Comparison of ENCODE assay signal across 9 mouse cellular contexts in genomic region chr7:103942730-103943129, GRCm38 (mm10). TPM values are rescaled to one million over a fixed set of nuclear protein-coding genes. Genes with fewer than 3 reads are reported as not detected.
DNase-seq lines count a peak whose midpoint lies in the region; ATAC-seq and TF ChIP-seq lines count a peak whose summit lies in the region.
"Had no signal": no experiment of that assay in that cellular context is flagged by ENCODE, and none has a peak within 500 bp of the region (broad histone marks: within the 10 kb centered on the region; RNA-seq: fewer than 3 reads in every experiment).

No protein-coding gene starts in this region.

- no peaks in the 10 kb centered on the region for H3K27me3 ChIP-seq in E14TG2a.4 (ENCODE audit: insufficient read depth, low read length)
- no peaks in the 10 kb centered on the region for H3K27me3 ChIP-seq in liver, embryonic 14.5 days (ENCODE audit: control insufficient read depth, insufficient read depth, low read length)

- peak; percentile 24 for DNase-seq in kidney, adult 9 months
- DNase-seq in kidney, adult 11 months: no peak
- DNase-seq in adrenal gland, postnatal 14 days: peak; percentile 49
- DNase-seq in heart, postnatal 14 days: peak; percentile 25 to 61
- peak; percentile 29 to 73 (median 73) for DNase-seq in liver, embryonic 14.5 days (ENCODE audit: low read depth in 3 of 3, low spot score in 3 of 3)
- DNase-seq in spleen, adult 12 weeks (ENCODE audit: low spot score): peak; percentile 50
- DNase-seq in layer of hippocampus, postnatal 36 days: no peak

- TF ChIP-seq CTCF in E14TG2a.4 (conservative IDR thresholded peaks at IDR 0.05; ENCODE audit: low read length): peak; percentile 64
- peak; percentile 96 for TF ChIP-seq CTCF in liver, embryonic 14.5 days (IDR thresholded peaks at IDR 0.05; ENCODE audit: low read depth)

- H3K9me3 ChIP-seq in E14TG2a.4 (ENCODE audit: low read length): no peaks in the 10 kb centered on the region
- no peaks in the 10 kb centered on the region for H3K9me3 ChIP-seq in liver, embryonic 14.5 days (ENCODE audit: control insufficient read depth, low read length)

- no peaks in the 10 kb centered on the region for H3K4me1 ChIP-seq in E14TG2a.4 (replicated peaks; ENCODE audit: low read depth, low read length)
- peaks cover 0 to 12% of the 10 kb centered on the region in 2 experiments for H3K4me1 ChIP-seq in liver, embryonic 14.5 days (replicated peaks; ENCODE audit: control insufficient read depth in 2 of 2, insufficient read depth in 2 of 2, low read length in 1 of 2)

- WGBS in liver, embryonic 14.5 days (ENCODE audit: insufficient replicate concordance): 11% methylated on average over 2 of the region's 2 CpGs

- H3K9ac ChIP-seq in liver, embryonic 14.5 days (replicated peaks): peak overlapping the region; percentile 9

- no peaks in the 10 kb centered on the region for H3K36me3 ChIP-seq in E14TG2a.4 (ENCODE audit: insufficient read depth, low read length)
- H3K36me3 ChIP-seq in liver, embryonic 14.5 days (replicated peaks; ENCODE audit: control insufficient read depth, insufficient read depth, low read depth): no peaks in the 10 kb centered on the region

- intact Hi-C loops in heart, postnatal 14 days (cut with DNase I): loop anchor here (5.0 kb wide), 2 partner anchors 150 to 1435 kb away; partner anchors contain the start of gene Olfr67

- peak; percentile 74 for TF ChIP-seq EP300 in liver, embryonic 14.5 days (IDR thresholded peaks at IDR 0.05; ENCODE audit: low read depth)

- H3K27ac ChIP-seq in liver, embryonic 14.5 days: peak overlapping the region; percentile 50

- peak; percentile 80 for ATAC-seq in liver, embryonic 14.5 days (ENCODE audit: insufficient read depth)

- H3K4me3 ChIP-seq in E14TG2a.4 (replicated peaks; ENCODE audit: low read length): no peak overlapping the region
- no peak overlapping the region for H3K4me3 ChIP-seq in liver, embryonic 14.5 days (ENCODE audit: insufficient read depth in 1 of 2, low read depth in 2 of 2, low read length in 2 of 2)

- no peak overlapping the region; the same call in 1 of the 2 replicates for H3K4me2 ChIP-seq in liver, embryonic 14.5 days (ENCODE audit: low read depth)

RNA-seq across cellular contexts. Expression of gene Olfr633, which starts 1.5 kb away (rescaled TPM):
- total RNA-seq in adrenal gland, postnatal 14 days (2021): not detected in 2 replicates
- total RNA-seq in heart, postnatal 14 days (2021): not detected
- 0.04 and 0.06 TPM in 2 replicates for polyA plus RNA-seq in liver, embryonic 14.5 days (2012; rRNA removed)
- polyA plus RNA-seq in liver, embryonic 14.5 days (2014; fragmentation: Nextera tagmentation; extraction: Ambion mirVana): not detected in 2 replicates
- not detected for total RNA-seq in layer of hippocampus, postnatal 36 days (2021)
- polyA plus RNA-seq: heart, embryonic 14.5 days had no signal

RNA-seq across cellular contexts. Expression of gene Olfr632, which starts 8.6 kb away (rescaled TPM):
- not detected in 2 replicates for total RNA-seq in adrenal gland, postnatal 14 days (2021)
- total RNA-seq in heart, postnatal 14 days (2021): not detected
- 1.9 and 2.2 TPM in 2 replicates for polyA plus RNA-seq in liver, embryonic 14.5 days (2012; rRNA removed)
- polyA plus RNA-seq in liver, embryonic 14.5 days (2014; fragmentation: Nextera tagmentation; extraction: Ambion mirVana): 0.52 and 0.69 TPM in 2 replicates
- total RNA-seq in layer of hippocampus, postnatal 36 days (2021): not detected
- polyA plus RNA-seq: heart, embryonic 14.5 days had no signal

RNA-seq across cellular contexts. Expression of gene Olfr631, which starts 14.1 kb away (rescaled TPM):
- total RNA-seq in adrenal gland, postnatal 14 days (2021): not detected in 2 replicates
- not detected for total RNA-seq in heart, postnatal 14 days (2021)
- 0.84 and 0.95 TPM in 2 replicates for polyA plus RNA-seq in liver, embryonic 14.5 days (2012; rRNA removed)
- 0.19 and 0.24 TPM in 2 replicates for polyA plus RNA-seq in liver, embryonic 14.5 days (2014; fragmentation: Nextera tagmentation; extraction: Ambion mirVana)
- total RNA-seq in layer of hippocampus, postnatal 36 days (2021): not detected
- polyA plus RNA-seq: heart, embryonic 14.5 days had no signal

RNA-seq across cellular contexts. Expression of gene Olfr635, which starts 28.2 kb away (rescaled TPM):
- total RNA-seq in adrenal gland, postnatal 14 days (2021): not detected in 2 replicates
- not detected for total RNA-seq in heart, postnatal 14 days (2021)
- 0.02 and 0.03 TPM in 2 replicates for polyA plus RNA-seq in liver, embryonic 14.5 days (2012; rRNA removed)
- not detected in 2 replicates for polyA plus RNA-seq in liver, embryonic 14.5 days (2014; fragmentation: Nextera tagmentation; extraction: Ambion mirVana)
- total RNA-seq in layer of hippocampus, postnatal 36 days (2021): under 1 TPM; 0.10 to 0.13 TPM
- polyA plus RNA-seq: heart, embryonic 14.5 days had no signal

RNA-seq across cellular contexts. Expression of gene Olfr65, which starts 39.4 kb away (rescaled TPM):
- total RNA-seq in adrenal gland, postnatal 14 days (2021): not detected in 2 replicates
- total RNA-seq in heart, postnatal 14 days (2021): not detected
- polyA plus RNA-seq in liver, embryonic 14.5 days (2012; rRNA removed): not detected in 2 replicates
- polyA plus RNA-seq in liver, embryonic 14.5 days (2014; fragmentation: Nextera tagmentation; extraction: Ambion mirVana): not detected in 2 replicates
- not detected for total RNA-seq in layer of hippocampus, postnatal 36 days (2021)
- polyA plus RNA-seq: heart, embryonic 14.5 days had no signal

Comparison
In these comparisons a context has a peak if more than half of its experiments do, and no peak if none do; other contexts are left out.
1. DNase-seq: peak in kidney, adult 9 months (single experiment), adrenal gland, postnatal 14 days (single experiment), heart, postnatal 14 days (2 of 2), liver, embryonic 14.5 days (3 of 3) and spleen, adult 12 weeks (single experiment); none in kidney, adult 11 months (single experiment) and layer of hippocampus, postnatal 36 days (0 of 2).